28 mouse cellular contexts compared by ENCODE assay signal in genomic region chr3:143662041-143662685, GRCm38 (mm10).
"Had no signal": no experiment of that assay in that cellular context is flagged by ENCODE, and none has a peak within 500 bp of the region (broad histone marks: within the 10 kb centered on the region; RNA-seq: fewer than 3 reads in every experiment).

No protein-coding gene starts in this region.

- H3K27ac ChIP-seq: gastrocnemius, adult 2 months; heart, adult 2 months; hindbrain, embryonic 10.5 days; hindbrain, embryonic 12.5 days; hindbrain, embryonic 14.5 days; intestine, embryonic 15.5 days; kidney, embryonic 15.5 days; kidney, postnatal 0 days; limb, embryonic 10.5 days; limb, embryonic 12.5 days; liver, embryonic 13.5 days; liver, embryonic 15.5 days had no signal

- H3K4me2 ChIP-seq: heart, embryonic 12.5 days; hindbrain, embryonic 12.5 days; hindbrain, embryonic 14.5 days; intestine, embryonic 15.5 days; kidney, embryonic 15.5 days; limb, embryonic 12.5 days; liver, embryonic 11.5 days; liver, embryonic 13.5 days; liver, embryonic 15.5 days had no signal

- H3K4me3 ChIP-seq: gastrocnemius, adult 2 months; heart, adult 2 months; heart, embryonic 12.5 days; hindbrain, embryonic 10.5 days; hindbrain, embryonic 12.5 days; intestine, embryonic 15.5 days; kidney, embryonic 15.5 days; limb, embryonic 10.5 days; limb, embryonic 12.5 days; liver, embryonic 13.5 days; liver, embryonic 15.5 days had no signal

- H3K27me3 ChIP-seq: heart, embryonic 12.5 days; hindbrain, embryonic 12.5 days; intestine, embryonic 15.5 days; kidney, embryonic 15.5 days; limb, embryonic 12.5 days; liver, embryonic 13.5 days; liver, embryonic 15.5 days had no signal

- ATAC-seq: hindbrain, embryonic 16.5 days; inflammation-experienced regulatory T-cells, adult 6 months had no signal

- H3K4me1 ChIP-seq: heart, embryonic 12.5 days; hindbrain, embryonic 10.5 days; hindbrain, embryonic 12.5 days; limb, embryonic 10.5 days; limb, embryonic 12.5 days; liver, embryonic 13.5 days; liver, embryonic 15.5 days had no signal

- H3K9me3 ChIP-seq: heart, embryonic 12.5 days; hindbrain, embryonic 10.5 days; hindbrain, embryonic 12.5 days; intestine, embryonic 15.5 days; kidney, embryonic 15.5 days; limb, embryonic 10.5 days; limb, embryonic 12.5 days; liver, embryonic 13.5 days; liver, embryonic 15.5 days had no signal

- H3K9ac ChIP-seq: heart, embryonic 12.5 days; hindbrain, embryonic 12.5 days; hindbrain, embryonic 14.5 days; intestine, embryonic 15.5 days; kidney, embryonic 15.5 days; limb, embryonic 12.5 days; liver, embryonic 13.5 days; liver, embryonic 15.5 days had no signal

- DNase-seq: gastrocnemius, adult 2 months; gastrocnemius, postnatal 10 days; gastrocnemius, postnatal 25 days; heart, adult 2 months; heart, postnatal 10 days; heart, postnatal 4 days; kidney, adult 11 months; kidney, adult 2 months; kidney, adult 9 months; kidney, postnatal 14 days; kidney, postnatal 36 days; layer of hippocampus, adult 9-11 months; layer of hippocampus, postnatal 36 days; liver; liver, embryonic 13.5 days had no signal

- H3K36me3 ChIP-seq: heart, embryonic 12.5 days; hindbrain, embryonic 10.5 days; hindbrain, embryonic 12.5 days; intestine, embryonic 15.5 days; kidney, embryonic 15.5 days; limb, embryonic 10.5 days; limb, embryonic 12.5 days; liver, embryonic 13.5 days; liver, embryonic 15.5 days had no signal
